Mouse (Mus musculus) intestine, embryonic 14.5 days (tissue): ENCODE results near the gene Gm11559. TPM values are rescaled to one million over a fixed set of nuclear protein-coding genes. Genes with fewer than 3 reads are reported as not detected.
"Not testable (repeated sequence)": the region's sequence is repeated elsewhere in the genome, so short reads cannot be mapped to it uniquely, and the experiment has no call there.

Experiments used
- ATAC-seq: fragments of 200-750 bp; cut with Nextera tagmentation; replicated peaks from 2 replicates; pipeline ENCODE4 v1.8.0; 2017; ENCODE audit warnings: low read depth, moderate number of reproducible peaks, moderate TSS enrichment, moderate library complexity; ENCODE audit not compliant: low FRiP score, low TSS enrichment
- DNase-seq: peaks from one replicate; pipeline ENCODE4 v3.0.0-alpha.2; 2018; ENCODE audit warnings: low spot score
- H3K27ac ChIP-seq: fragments of 300-500 bp; sonication (generic); 2 replicates; pipeline ENCODE4 v1.5.1; 2014; ENCODE audit warnings: low read depth, mild to moderate bottlenecking, control low read depth
- H3K27me3 ChIP-seq: fragments of 300-500 bp; sonication (generic); replicated peaks from 2 replicates; pipeline ENCODE4 v1.6.1; 2014; ENCODE audit warnings: low read length, control low read depth; ENCODE audit not compliant: control insufficient read depth, insufficient read depth
- H3K36me3 ChIP-seq: fragments of 300-500 bp; sonication (generic); 2 replicates; pipeline ENCODE4 v1.6.1; 2014; ENCODE audit warnings: low read length, control low read depth; ENCODE audit not compliant: control insufficient read depth, insufficient read depth
- H3K4me1 ChIP-seq: fragments of 300-500 bp; sonication (generic); replicated peaks from 2 replicates; pipeline ENCODE4 v1.6.1; 2014; ENCODE audit warnings: low read length, control low read depth, mixed read lengths; ENCODE audit not compliant: control insufficient read depth, insufficient read depth
- H3K4me2 ChIP-seq: fragments of 300-500 bp; sonication (generic); 2 replicates; pipeline ENCODE4 v1.6.1; 2014; ENCODE audit warnings: low read length
- H3K4me3 ChIP-seq: fragments of 300-500 bp; sonication (generic); 2 replicates; pipeline ENCODE4 v1.5.1; 2014; ENCODE audit warnings: low read depth, low read length, control low read depth, mixed read lengths
- H3K9ac ChIP-seq: fragments of 300-500 bp; sonication (generic); 2 replicates; pipeline ENCODE4 v1.6.1; 2014; ENCODE audit warnings: mild to moderate bottlenecking, low read length
- H3K9me3 ChIP-seq: fragments of 300-500 bp; sonication (generic); 2 replicates; pipeline ENCODE4 v1.6.1; 2016; ENCODE audit warnings: low read length, control low read depth; ENCODE audit not compliant: control insufficient read depth
- WGBS: fragments of 180-500 bp; shearing (Covaris S2); extraction: QIAGEN DNeasy Blood & Tissue Kit; methylation state at CpG from one replicate; pipeline ENCODE4 v1.1.7; 2014; 5-methylcytosine and 5-hydroxymethylcytosine counted together
- polyA plus RNA-seq: library from polyadenylated mRNA; unstranded; fragments of >200 nt; fragmentation: Nextera tagmentation; extraction: Ambion mirVana; gene quantifications from 2 replicates; pipeline ENCODE4 v1.2.1, GENCODE M21; 2014

Gene Gm11559
- polyA plus RNA-seq, 1 experiment from 2014 or later: not detected

DNA sequence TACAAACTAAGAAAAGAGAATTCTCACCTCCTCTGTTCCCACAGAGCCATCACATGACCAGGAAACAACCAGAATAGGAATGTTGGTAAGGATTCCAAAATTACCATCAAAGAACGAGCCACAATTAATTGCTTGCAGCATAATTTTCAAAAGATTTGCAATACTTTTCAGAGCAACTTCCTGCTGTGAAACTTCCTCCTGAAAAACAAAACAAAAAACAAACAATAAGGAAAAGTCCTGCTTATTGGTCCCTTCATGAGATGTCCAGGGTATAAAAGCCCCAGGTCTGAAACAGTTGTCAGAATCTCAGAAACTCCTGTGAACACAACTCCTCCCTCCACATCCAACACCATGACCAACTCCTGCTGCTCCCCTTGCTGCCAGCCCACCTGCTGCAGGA is 8.8 kb downstream of the Gm11559 start, which contains the start of gene Krtap9-1:
Gene Krtap9-1, plus strand, starts transcription at position 301 of the 400 bp plus-strand sequence.
- H3K27me3 ChIP-seq, DNase-seq, H3K27ac ChIP-seq, H3K4me3 ChIP-seq, H3K36me3 ChIP-seq, H3K4me1 ChIP-seq, H3K9ac ChIP-seq, H3K9me3 ChIP-seq, H3K4me2 ChIP-seq, ATAC-seq: not testable (repeated sequence)
- WGBS: 86% methylated on average over 1 of the region's 1 CpGs

DNA sequence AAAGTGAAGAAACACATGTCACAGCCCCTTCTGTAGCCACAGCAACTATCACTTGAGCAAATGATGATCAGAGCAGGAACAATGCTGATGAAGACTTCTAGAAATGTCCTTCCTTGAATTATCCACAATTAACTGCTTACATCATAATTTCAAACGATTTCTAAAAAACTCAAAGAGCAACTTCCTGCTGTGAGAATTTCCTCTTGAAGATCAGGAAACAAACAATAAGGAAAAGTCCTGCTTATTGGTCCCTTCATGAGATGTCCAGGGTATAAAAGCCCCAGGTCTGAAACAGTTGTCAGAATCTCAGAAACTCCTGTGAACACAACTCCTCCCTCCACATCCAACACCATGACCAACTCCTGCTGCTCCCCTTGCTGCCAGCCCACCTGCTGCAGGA is 14.6 kb downstream of the Gm11559 start, which contains the start of gene Gm11567:
Gene Gm11567, plus strand, starts transcription at position 301 of the 400 bp plus-strand sequence.
- 55% methylated on average over 1 of the region's 1 CpGs for whole genome bisulfite sequencing
- H3K4me2 ChIP-seq, H3K4me1 ChIP-seq, H3K9me3 ChIP-seq, H3K27me3 ChIP-seq, H3K36me3 ChIP-seq, H3K9ac ChIP-seq, H3K4me3 ChIP-seq, ATAC-seq, DNase-seq, H3K27ac ChIP-seq: not testable (repeated sequence)

DNA sequence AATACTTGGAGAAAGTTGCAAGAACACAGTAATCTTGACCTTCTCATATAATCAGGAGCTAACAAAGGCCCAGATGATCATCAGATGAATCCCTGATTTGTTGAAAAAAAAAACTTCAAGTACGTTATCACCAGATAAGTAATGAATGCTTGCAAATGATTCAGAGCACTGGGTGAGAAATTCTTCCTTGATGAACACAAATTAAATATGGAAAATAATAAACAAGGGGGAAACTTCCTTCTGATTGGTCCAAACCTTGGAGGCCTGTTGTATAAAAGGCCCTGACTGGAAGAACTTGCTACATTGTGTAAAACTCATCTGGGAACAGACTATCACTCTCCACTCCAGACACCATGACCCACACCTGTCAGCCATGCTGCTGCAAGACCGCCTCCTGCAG is 43.3 kb downstream of the Gm11559 start, which contains the start of gene Krtap31-1:
Gene Krtap31-1, plus strand, starts transcription at position 301 of the 400 bp plus-strand sequence.
- ATAC-seq (no peak), DNase-seq (no peak)
- Histone ChIP-seq H3K9me3 (no peaks in the 10 kb centered on the region), H3K4me3 (no peak within 1 kb of the TSS), H3K4me2 (no peak within 1 kb of the TSS), H3K27me3 (no peaks in the 10 kb centered on the region), H3K27ac (no peak within 1 kb of the TSS), H3K4me1 (no peaks in the 10 kb centered on the region), H3K9ac (no peak within 1 kb of the TSS), H3K36me3 (no peaks in the 10 kb centered on the region)
- WGBS: 73% methylated on average over 2 of the region's 2 CpGs

DNA sequence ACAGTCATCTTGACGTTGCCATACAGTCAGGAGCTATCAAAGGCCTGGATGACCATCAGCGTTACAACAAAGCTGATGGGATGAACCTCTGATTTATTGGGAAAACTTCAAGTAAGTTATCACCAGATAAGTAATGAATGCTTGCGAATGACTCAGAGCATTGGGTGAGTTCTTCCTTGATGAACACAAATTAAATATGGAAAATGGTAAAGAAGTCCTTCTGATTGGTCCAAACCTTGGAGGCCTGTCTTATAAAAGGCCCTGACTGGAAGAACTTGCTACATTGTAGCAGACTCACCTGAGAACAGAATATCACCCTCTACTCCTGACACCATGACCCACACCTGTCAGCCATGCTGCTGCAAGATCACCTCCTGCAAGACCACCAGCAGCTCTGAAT is 50.2 kb downstream of the Gm11559 start, which contains the start of gene Gm11565:
Gene Gm11565, plus strand, starts transcription at position 301 of the 400 bp plus-strand sequence.
- Histone ChIP-seq H3K4me1 (no peaks in the 10 kb centered on the region), H3K4me3 (no peak within 1 kb of the TSS), H3K36me3 (no peaks in the 10 kb centered on the region), H3K27ac (no peak within 1 kb of the TSS), H3K9ac (no peak within 1 kb of the TSS), H3K27me3 (no peaks in the 10 kb centered on the region), H3K9me3 (no peaks in the 10 kb centered on the region), H3K4me2 (no peak within 1 kb of the TSS)
- ATAC-seq (no peak), DNase-seq (no peak)
- WGBS: 86% methylated on average over 3 of the region's 3 CpGs

Other genes starting within 250 kb of the Gm11559 start
- not detected in 2 replicates for gene Krtap2-4, start 249.6 kb upstream of the Gm11559 start, polyA plus RNA-seq
- gene Gm11562, start 244.0 kb upstream of the Gm11559 start, polyA plus RNA-seq: not detected in 2 replicates
- not detected in 2 replicates for gene Krtap4-1, start 236.2 kb upstream of the Gm11559 start, polyA plus RNA-seq
- gene Krtap4-2, start 229.4 kb upstream of the Gm11559 start, polyA plus RNA-seq: not detected in 2 replicates
- gene Krtap4-7, start 220.4 kb upstream of the Gm11559 start, polyA plus RNA-seq: not detected in 2 replicates
- not detected in 2 replicates for gene Gm11555, start 214.2 kb upstream of the Gm11559 start, polyA plus RNA-seq
- gene Gm11563, start 205.5 kb upstream of the Gm11559 start, polyA plus RNA-seq: not detected in 2 replicates
- gene Krtap4-6, start 198.5 kb upstream of the Gm11559 start, polyA plus RNA-seq: not detected in 2 replicates
- gene Gm14190, start 173.7 kb upstream of the Gm11559 start, polyA plus RNA-seq: not detected in 2 replicates
- not detected in 2 replicates for gene Gm14180, start 130.2 kb upstream of the Gm11559 start, polyA plus RNA-seq
- gene Gm11595, start 91.6 kb upstream of the Gm11559 start, polyA plus RNA-seq: not detected in 2 replicates
- not detected in 2 replicates for gene Krtap4-8, start 83.8 kb upstream of the Gm11559 start, polyA plus RNA-seq
- not detected in 2 replicates for gene Krtap4-9, start 79.3 kb upstream of the Gm11559 start, polyA plus RNA-seq
- gene Gm11596, start 71.0 kb upstream of the Gm11559 start, polyA plus RNA-seq: not detected in 2 replicates
- not detected in 2 replicates for gene Gm11569, start 65.5 kb upstream of the Gm11559 start, polyA plus RNA-seq
- not detected in 2 replicates for gene Gm11554, start 60.0 kb upstream of the Gm11559 start, polyA plus RNA-seq
- gene Krtap4-13, start 54.6 kb upstream of the Gm11559 start, polyA plus RNA-seq: not detected in 2 replicates
- gene Gm11564, start 48.8 kb upstream of the Gm11559 start, polyA plus RNA-seq: not detected in 2 replicates
- gene 2300003K06Rik, start 26.4 kb upstream of the Gm11559 start, polyA plus RNA-seq: not detected in 2 replicates
- 0.19 TPM in 1 of 2 replicates, not detected in the other for gene Krtap4-16, start 12.9 kb upstream of the Gm11559 start, polyA plus RNA-seq
- gene Gm11568, start 6.6 kb upstream of the Gm11559 start, polyA plus RNA-seq: not detected in 2 replicates
- not detected in 2 replicates for gene Krtap9-1, start 8.9 kb downstream of the Gm11559 start, polyA plus RNA-seq
- not detected in 2 replicates for gene Gm11567, start 14.7 kb downstream of the Gm11559 start, polyA plus RNA-seq
- not detected in 2 replicates for gene Krtap31-1, start 43.4 kb downstream of the Gm11559 start, polyA plus RNA-seq
- not detected in 2 replicates for gene Gm11565, start 50.3 kb downstream of the Gm11559 start, polyA plus RNA-seq
- gene Krtap31-2, start 71.8 kb downstream of the Gm11559 start, polyA plus RNA-seq: not detected in 2 replicates
- not detected in 2 replicates for gene Krtap9-5, start 84.0 kb downstream of the Gm11559 start, polyA plus RNA-seq
- gene Krtap29-1, start 114.6 kb downstream of the Gm11559 start, polyA plus RNA-seq: not detected in 2 replicates
- gene Krtap16-1, start 122.1 kb downstream of the Gm11559 start, polyA plus RNA-seq: not detected in 2 replicates
- not detected in 2 replicates for gene Krtap17-1, start 129.5 kb downstream of the Gm11559 start, polyA plus RNA-seq
- not detected in 2 replicates for gene Krt33a, start 151.7 kb downstream of the Gm11559 start, polyA plus RNA-seq
- 0.11 TPM in 1 of 2 replicates, not detected in the other for gene Krt33b, start 165.4 kb downstream of the Gm11559 start, polyA plus RNA-seq
- not detected in 2 replicates for gene Krt34, start 177.1 kb downstream of the Gm11559 start, polyA plus RNA-seq
- not detected in 2 replicates for gene Krt31, start 186.1 kb downstream of the Gm11559 start, polyA plus RNA-seq
- gene Krt32, start 223.8 kb downstream of the Gm11559 start, polyA plus RNA-seq: not detected in 2 replicates
- gene Krt35, start 231.8 kb downstream of the Gm11559 start, polyA plus RNA-seq: not detected in 2 replicates
- 0.11 and 0.13 TPM in 2 replicates for gene Krt36, start 241.2 kb downstream of the Gm11559 start, polyA plus RNA-seq